Comparison of ENCODE assay signal across 10 mouse cellular contexts in genomic region chr9:52102060-52102844, GRCm38 (mm10). TPM values are rescaled to one million over a fixed set of nuclear protein-coding genes. Genes with fewer than 3 reads are reported as not detected.
DNase-seq lines count a peak whose midpoint lies in the region; ATAC-seq and TF ChIP-seq lines count a peak whose summit lies in the region.
"Had no signal": no experiment of that assay in that cellular context is flagged by ENCODE, and none has a peak within 500 bp of the region (broad histone marks: within the 10 kb centered on the region; RNA-seq: fewer than 3 reads in every experiment).

No protein-coding gene starts in this region.

- peak overlapping the region; percentile 75 for H3K27ac ChIP-seq in heart, embryonic 10.5 days
- H3K27ac ChIP-seq in midbrain, postnatal 0 days (ENCODE audit: low read depth, low read length), result 0 out of 2 replicates have a peak overlapping the region, but pooled peaks have one; percentile 7

- ATAC-seq in midbrain, postnatal 0 days (ENCODE audit: low FRiP score), result no peak; the same call in 1 of the 2 replicates

- intact Hi-C loops in heart, postnatal 25 days (cut with DNase I), result loop anchor here (10.0 kb wide), 1 partner anchor 183 kb away; no protein-coding TSS in a partner anchor

- H3K4me1 ChIP-seq in heart, embryonic 10.5 days, result peaks cover 21% of the 10 kb centered on the region
- no peaks in the 10 kb centered on the region for H3K4me1 ChIP-seq in midbrain, postnatal 0 days (ENCODE audit: insufficient read depth, low read length)

- WGBS in heart, embryonic 10.5 days, result 53% methylated on average over 13 of the region's 13 CpGs
- WGBS in midbrain, postnatal 0 days, result 62% methylated on average over 13 of the region's 13 CpGs

- H3K9ac ChIP-seq in midbrain, postnatal 0 days (replicated peaks; ENCODE audit: low read length, poor library complexity, severe bottlenecking), result no peak overlapping the region

- DNase-seq in heart, embryonic 10.5 days (ENCODE audit: low spot score), result no peak
- DNase-seq in heart, postnatal 25 days (ENCODE audit: low spot score), result no peak
- peak; percentile 76 for DNase-seq in ovary, adult 18-20 months (ENCODE audit: low spot score)
- no peak for DNase-seq in ovary, postnatal 36 days (ENCODE audit: low spot score)
- peak; percentile 60 to 74 for DNase-seq in cerebellum, postnatal 25 days
- peak; percentile 70 for DNase-seq in midbrain, postnatal 0 days (ENCODE audit: low spot score)
- DNase-seq in spleen, postnatal 4 days (ENCODE audit: low spot score in 2 of 2), result no peak
- no peak for DNase-seq in lung, postnatal 25 days (ENCODE audit: low spot score)
- DNase-seq: kidney, adult 2 months; thymus, adult 2 months had no signal

- no peaks in the 10 kb centered on the region for H3K27me3 ChIP-seq in heart, embryonic 10.5 days (ENCODE audit: insufficient read depth, poor library complexity, severe bottlenecking)
- no peaks in the 10 kb centered on the region for H3K27me3 ChIP-seq in midbrain, postnatal 0 days (ENCODE audit: insufficient read depth, low read length)

- no peaks in the 10 kb centered on the region for H3K36me3 ChIP-seq in heart, embryonic 10.5 days
- H3K36me3 ChIP-seq in midbrain, postnatal 0 days (ENCODE audit: insufficient read depth, low read length), result no peaks in the 10 kb centered on the region

- H3K9me3 ChIP-seq in heart, embryonic 10.5 days, result no peaks in the 10 kb centered on the region
- H3K9me3 ChIP-seq in midbrain, postnatal 0 days (ENCODE audit: low read length), result no peaks in the 10 kb centered on the region

- H3K4me2 ChIP-seq in midbrain, postnatal 0 days (ENCODE audit: low read depth, low read length, poor library complexity, severe bottlenecking), result no peak overlapping the region

- TF ChIP-seq CTCF in midbrain, postnatal 0 days (IDR thresholded peaks at IDR 0.05), result peak; percentile 47

- H3K4me3 ChIP-seq in heart, embryonic 10.5 days, result no peak overlapping the region
- no peak overlapping the region for H3K4me3 ChIP-seq in midbrain, postnatal 0 days (ENCODE audit: low read depth, low read length)

RNA-seq across cellular contexts. Expression of gene Rdx, which starts 55.3 kb away (rescaled TPM):
- polyA plus RNA-seq in heart, embryonic 10.5 days (2016; fragmentation: Nextera tagmentation; extraction: Ambion mirVana), result 172 and 176 TPM in 2 replicates
- total RNA-seq in heart, postnatal 25 days (2021), result 10 to 100 TPM; 91.6 to 92.5 TPM
- 53.3 and 58.1 TPM in 2 replicates for total RNA-seq in midbrain, postnatal 0 days (2014; rRNA removed)
- 71.7 and 85.7 TPM in 2 replicates for polyA plus RNA-seq in midbrain, postnatal 0 days (2015; fragmentation: Nextera tagmentation; extraction: Ambion mirVana)

Comparison
In these comparisons a context has a peak if more than half of its experiments do, and no peak if none do; other contexts are left out.
1. DNase-seq: peak in ovary, adult 18-20 months (single experiment), cerebellum, postnatal 25 days (2 of 2) and midbrain, postnatal 0 days (single experiment); none in heart, embryonic 10.5 days (single experiment), heart, postnatal 25 days (single experiment), ovary, postnatal 36 days (single experiment), spleen, postnatal 4 days (0 of 2) and lung, postnatal 25 days (single experiment).